In the genomic region with DNA sequence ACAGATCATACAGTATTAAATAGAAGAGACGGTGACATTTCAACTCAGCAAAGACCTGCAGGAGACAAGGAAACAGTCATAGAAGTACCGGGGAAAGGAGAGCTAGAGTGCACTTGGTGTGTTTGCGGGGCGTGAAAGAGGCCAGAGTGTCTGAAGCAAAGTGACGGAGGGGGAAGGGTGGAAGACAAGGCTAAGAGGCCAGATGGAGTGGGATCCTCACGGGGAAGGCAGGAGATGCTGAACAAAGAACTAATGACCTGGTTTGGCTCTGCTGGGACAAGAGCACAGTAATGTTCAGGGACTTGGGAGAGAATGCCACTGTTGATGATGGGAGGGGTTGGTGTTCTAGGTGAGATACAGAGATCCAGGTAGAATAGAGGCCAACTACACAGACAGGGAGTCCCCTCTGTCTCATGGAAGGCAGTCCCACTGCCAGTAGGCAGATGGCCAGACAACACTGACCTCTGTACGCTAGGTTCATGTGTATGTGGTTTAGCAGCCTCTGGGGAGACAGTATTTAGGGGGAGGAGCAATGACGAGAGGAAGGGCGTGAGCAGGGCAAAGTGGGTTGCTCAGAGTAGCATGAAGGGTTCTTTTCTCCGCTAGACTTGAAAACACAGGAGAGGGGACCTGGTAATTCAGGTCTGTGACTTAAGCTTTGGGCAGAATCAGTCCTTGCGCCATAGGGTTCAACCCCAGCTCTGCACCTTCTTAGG, we compare ENCODE assay signal across 8 mouse cellular contexts. TPM values are rescaled to one million over a fixed set of nuclear protein-coding genes. Genes with fewer than 3 reads are reported as not detected.
DNase-seq lines count a peak whose midpoint lies in the region; TF ChIP-seq lines count a peak whose summit lies in the region.

No protein-coding gene starts in this region.

- 61% methylated on average over 11 of the region's 11 CpGs for WGBS in heart, adult 2 months
- WGBS in macrophage (ENCODE audit: missing documents), result 69% methylated on average over 11 of the region's 11 CpGs

- intact Hi-C loops in heart, adult 2 months (cut with DNase I), result loop anchor here (2.0 kb wide), 1 partner anchor 19 kb away; no protein-coding TSS in a partner anchor
- intact Hi-C loops in heart, postnatal 14 days (cut with DNase I), result no loop called here

- H3K36me3 ChIP-seq in heart, adult 2 months (ENCODE audit: control insufficient read depth, insufficient read depth, low read length), result peaks cover 21% of the 10 kb centered on the region
- no peaks in the 10 kb centered on the region for H3K36me3 ChIP-seq in macrophage (ENCODE audit: inconsistent target)

- TF ChIP-seq POLR2A in heart, adult 2 months (IDR thresholded peaks at IDR 0.05; ENCODE audit: insufficient read depth, low read depth, low read length), result no peak

- peak overlapping the region; percentile 73 for H3K27ac ChIP-seq in heart, adult 2 months
- H3K27ac ChIP-seq in macrophage, result peak overlapping the region; percentile 66

- no peak overlapping the region for H3K9ac ChIP-seq in heart, adult 2 months (ENCODE audit: low read depth, low read length)

- no peaks in the 10 kb centered on the region for H3K79me2 ChIP-seq in heart, adult 2 months (replicated peaks; ENCODE audit: control insufficient read depth, insufficient read depth, low read length)
- no peaks in the 10 kb centered on the region for H3K79me2 ChIP-seq in macrophage (ENCODE audit: inconsistent target)

- H3K4me3 ChIP-seq in heart, adult 2 months, result no peak overlapping the region
- H3K4me3 ChIP-seq in macrophage (ENCODE audit: inconsistent target), result no peak overlapping the region

- TF ChIP-seq CTCF in heart, adult 2 months (IDR thresholded peaks at IDR 0.05), result no peak

- DNase-seq in heart, adult 2 months, result peak in 1 of 2 experiments; percentile 49
- DNase-seq in heart, postnatal 14 days, result no peak
- peak; percentile 53 to 60 for DNase-seq in spleen, adult 18-20 months
- no peak for DNase-seq in spleen, adult 12 weeks (ENCODE audit: low spot score)
- no peak for DNase-seq in layer of hippocampus, postnatal 36 days
- no peak for DNase-seq in cerebellum, postnatal 25 days
- DNase-seq in kidney, postnatal 36 days, result no peak

- no peak for TF ChIP-seq EP300 in heart, adult 2 months (IDR thresholded peaks at IDR 0.05; ENCODE audit: insufficient read depth, low read depth, low read length)

- H3K27me3 ChIP-seq in heart, adult 2 months (ENCODE audit: control insufficient read depth, insufficient read depth, low read length), result no peaks in the 10 kb centered on the region

- H3K4me1 ChIP-seq in heart, adult 2 months (ENCODE audit: control insufficient read depth, insufficient read depth, low read length), result peaks cover 57% of the 10 kb centered on the region

RNA-seq across cellular contexts. Expression of gene Spns2, which starts 23.6 kb away (rescaled TPM):
- 1 to 10 TPM; 6.1 to 7.9 TPM for total RNA-seq in heart, adult 2 months (2021)
- polyA plus RNA-seq in heart, adult 2 months (2012; rRNA removed), result 13.8 and 18.1 TPM in 2 replicates
- 10 to 100 TPM; 16.5 to 16.8 TPM for total RNA-seq in heart, postnatal 14 days (2021)
- total RNA-seq in macrophage (2018; cell fraction: chromatin; rRNA removed), result 1 to 10 TPM in 1 of 26 experiments, under 1 TPM in 3, not detected in 22; 0.23 to 1.9 (median 0.47) TPM
- total RNA-seq in macrophage (2018; cell fraction: cytosol; rRNA removed), result under 1 TPM in 19 of 26 experiments, not detected in 7; 0.03 to 0.29 (median 0.15) TPM
- total RNA-seq in macrophage (2018; cell fraction: nucleus; rRNA removed), result 1 to 10 TPM in 2 of 26 experiments, under 1 TPM in 5, not detected in 19; 0.14 to 1.6 (median 0.29) TPM
- 0.11 TPM in 1 of 3 replicates, not detected in the others for polyA plus RNA-seq in macrophage (2018)
- total RNA-seq in layer of hippocampus, postnatal 36 days (2021), result 100 to 1,000 TPM in 1 of 2 experiments, 10 to 100 TPM in 1; 91.4 to 129 TPM

RNA-seq across cellular contexts. Expression of gene Mybbp1a, which starts 25.0 kb away (rescaled TPM):
- total RNA-seq in heart, adult 2 months (2021), result 10 to 100 TPM; 42.7 to 46.1 TPM
- 21.8 and 30.6 TPM in 2 replicates for polyA plus RNA-seq in heart, adult 2 months (2012; rRNA removed)
- 10 to 100 TPM; 38.0 to 38.4 TPM for total RNA-seq in heart, postnatal 14 days (2021)
- 100 to 1,000 TPM in 3 of 26 experiments, 10 to 100 TPM in 23; 41.0 to 137 (median 76.3) TPM for total RNA-seq in macrophage (2018; cell fraction: chromatin; rRNA removed)
- total RNA-seq in macrophage (2018; cell fraction: cytosol; rRNA removed), result 10 to 100 TPM; 26.2 to 45.6 (median 38.0) TPM
- 100 to 1,000 TPM in 1 of 26 experiments, 10 to 100 TPM in 25; 31.8 to 109 (median 41.7) TPM for total RNA-seq in macrophage (2018; cell fraction: nucleus; rRNA removed)
- polyA plus RNA-seq in macrophage (2018), result 30.3 to 92.8 TPM (median 58.1 TPM) in 3 replicates
- total RNA-seq in layer of hippocampus, postnatal 36 days (2021), result 10 to 100 TPM; 51.3 to 52.2 TPM

RNA-seq across cellular contexts. Expression of gene Ggt6, which starts 30.8 kb away (rescaled TPM):
- total RNA-seq in heart, adult 2 months (2021), result not detected
- polyA plus RNA-seq in heart, adult 2 months (2012; rRNA removed), result 0.20 TPM in 1 of 2 replicates, not detected in the other
- total RNA-seq in heart, postnatal 14 days (2021), result under 1 TPM in 1 of 2 experiments, not detected in 1; 0.39 TPM
- not detected for total RNA-seq in macrophage (2018; cell fraction: chromatin; rRNA removed)
- not detected for total RNA-seq in macrophage (2018; cell fraction: cytosol; rRNA removed)
- total RNA-seq in macrophage (2018; cell fraction: nucleus; rRNA removed), result not detected
- not detected in 3 replicates for polyA plus RNA-seq in macrophage (2018)
- not detected for total RNA-seq in layer of hippocampus, postnatal 36 days (2021)

RNA-seq across cellular contexts. Expression of gene Smtnl2, which starts 54.6 kb away (rescaled TPM):
- 10 to 100 TPM; 13.1 to 14.3 TPM for total RNA-seq in heart, adult 2 months (2021)
- 12.7 and 18.9 TPM in 2 replicates for polyA plus RNA-seq in heart, adult 2 months (2012; rRNA removed)
- 10 to 100 TPM; 27.1 to 30.5 TPM for total RNA-seq in heart, postnatal 14 days (2021)
- total RNA-seq in macrophage (2018; cell fraction: chromatin; rRNA removed), result not detected
- total RNA-seq in macrophage (2018; cell fraction: cytosol; rRNA removed), result not detected
- not detected for total RNA-seq in macrophage (2018; cell fraction: nucleus; rRNA removed)
- polyA plus RNA-seq in macrophage (2018), result not detected in 3 replicates
- 1 to 10 TPM; 1.5 to 2.7 TPM for total RNA-seq in layer of hippocampus, postnatal 36 days (2021)

Comparison
In these comparisons a context has a peak if more than half of its experiments do, and no peak if none do; other contexts are left out.
1. DNase-seq: peak in spleen, adult 18-20 months (2 of 2); none in heart, postnatal 14 days (0 of 2), spleen, adult 12 weeks (single experiment), layer of hippocampus, postnatal 36 days (0 of 2), cerebellum, postnatal 25 days (0 of 2) and kidney, postnatal 36 days (0 of 2).
2. RNA of gene Spns2, which starts 23.6 kb away (total RNA-seq): 91.4 to 129 TPM in layer of hippocampus, postnatal 36 days; 16.5 to 16.8 TPM in heart, postnatal 14 days and 6.1 to 7.9 TPM in heart, adult 2 months; every median in the first group is over 4 times any median in the second.